Mouse (Mus musculus): ENCODE data around the gene Vta1.
A peak's percentile ranks its signal among the peaks of the same experiment; 100 is the strongest.

Vta1 gene

DNA sequence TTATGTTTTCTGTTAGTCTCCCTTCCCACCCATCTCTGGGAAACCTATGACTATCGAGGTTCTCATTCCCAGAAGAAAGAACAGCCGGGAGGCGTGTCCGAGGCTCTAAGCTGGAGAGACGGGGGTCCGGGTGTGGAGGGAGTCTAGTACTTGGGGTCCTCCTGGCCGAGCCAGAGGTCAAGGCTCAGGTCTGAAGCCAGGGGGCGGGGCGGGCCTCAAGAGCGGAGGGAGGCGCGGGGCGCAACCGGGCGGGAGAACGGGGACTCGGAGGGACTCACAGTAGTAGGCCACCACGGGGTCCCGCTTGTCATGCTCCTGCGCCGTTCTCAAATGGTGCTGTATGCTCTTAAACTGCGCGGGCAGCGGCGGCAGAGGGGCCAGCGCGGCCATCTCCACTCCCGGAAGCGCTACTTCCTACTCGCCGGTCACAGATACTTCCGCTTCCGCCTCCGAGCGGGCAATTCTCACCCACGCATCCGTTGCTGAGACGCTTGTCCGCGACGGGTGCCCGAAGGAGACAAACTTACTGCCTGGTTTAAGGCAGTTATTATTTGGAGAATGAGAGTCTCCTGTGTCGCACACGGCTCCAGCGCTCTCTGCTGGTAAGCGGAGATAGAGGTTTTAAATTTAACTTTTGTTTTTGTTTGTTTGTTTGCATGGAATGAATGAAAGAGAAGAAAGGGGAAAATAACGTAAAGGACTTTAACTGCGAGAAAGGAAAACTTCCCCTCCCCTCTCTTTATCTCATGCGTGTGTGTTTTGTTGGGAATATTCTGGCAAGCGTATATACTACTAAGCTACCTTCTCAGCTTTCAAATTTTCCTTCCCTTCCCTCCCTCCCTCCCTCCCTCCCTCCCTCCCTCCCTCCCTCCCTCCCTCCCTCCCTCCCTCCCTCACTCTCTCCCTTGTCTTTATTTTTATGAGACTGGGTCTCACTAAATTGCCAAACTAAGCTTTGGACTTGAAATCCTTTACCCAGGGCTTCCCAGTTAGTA is at the start of gene Vta1, which contains the start of gene Nmbr:
Vta1 (minus strand) TSS at position 489 of the 995 bp plus-strand sequence.
Nmbr (plus strand) TSS at position 520 of the 995 bp plus-strand sequence.
- peak; percentile 98 for DNase-seq

DNA sequence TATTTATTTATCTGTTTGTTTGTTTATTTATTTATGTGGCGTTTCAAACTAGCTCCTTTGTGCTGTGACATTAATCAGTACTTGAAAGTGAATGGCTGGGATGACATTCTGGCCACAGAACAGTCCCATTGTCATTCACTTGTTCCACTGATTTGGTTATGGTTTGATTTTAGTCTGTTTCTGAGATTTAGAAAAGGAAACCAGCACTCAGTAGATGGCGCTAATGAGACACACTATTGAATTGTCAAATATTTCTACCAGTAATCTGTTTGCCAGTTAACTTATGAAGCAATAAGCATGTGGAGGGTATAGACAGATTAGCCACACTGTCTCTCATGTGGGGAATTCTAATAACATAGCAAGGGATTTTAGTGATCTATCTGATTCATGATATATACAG is 28.9 kb upstream of the Vta1 start:
- peak; percentile 72 to 75 for DNase-seq

DNA sequence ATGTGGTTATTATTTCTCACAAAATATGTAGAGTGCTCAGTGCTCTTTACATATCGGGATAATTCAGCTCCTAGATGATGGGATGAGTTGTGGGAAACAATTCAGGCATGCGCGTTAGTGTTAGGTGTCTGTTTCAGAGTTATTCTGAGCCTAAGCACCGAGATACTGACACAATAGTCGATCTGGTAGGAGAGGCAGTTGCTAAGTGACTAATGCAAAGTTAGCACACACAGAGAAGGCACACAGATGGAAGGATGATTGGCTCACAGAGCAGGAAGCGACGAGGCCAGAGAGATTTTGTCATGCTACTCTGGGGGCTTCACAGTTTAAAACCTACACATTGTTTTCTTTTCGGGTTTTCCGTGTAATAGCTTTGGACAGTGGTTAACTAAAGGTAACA is 20.3 kb upstream of the Vta1 start:
- DNase-seq, result no peak

DNA sequence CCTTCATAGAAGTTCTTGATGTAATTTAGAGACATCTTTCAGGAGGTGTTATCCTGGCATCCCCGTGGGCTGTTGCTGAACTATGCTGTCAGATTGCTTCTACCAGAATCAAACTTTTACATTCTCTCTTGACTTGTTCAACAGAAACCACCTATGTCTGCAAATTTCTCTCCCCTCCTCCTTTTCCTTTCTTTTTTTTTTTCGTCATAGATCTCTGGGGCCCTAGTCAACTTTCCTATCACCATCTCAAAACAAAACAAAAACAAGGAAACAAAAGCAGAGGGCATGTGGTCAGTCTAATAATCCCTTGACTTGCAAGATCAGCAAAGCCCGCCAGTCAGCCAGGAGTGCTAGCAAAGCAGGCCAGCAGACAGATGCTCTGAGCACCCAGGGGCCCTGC is 12.8 kb upstream of the Vta1 start, which contains the start of gene Gje1:
Gje1 (minus strand) TSS at position 101 of the 400 bp plus-strand sequence.
- DNase-seq, result no peak

DNA sequence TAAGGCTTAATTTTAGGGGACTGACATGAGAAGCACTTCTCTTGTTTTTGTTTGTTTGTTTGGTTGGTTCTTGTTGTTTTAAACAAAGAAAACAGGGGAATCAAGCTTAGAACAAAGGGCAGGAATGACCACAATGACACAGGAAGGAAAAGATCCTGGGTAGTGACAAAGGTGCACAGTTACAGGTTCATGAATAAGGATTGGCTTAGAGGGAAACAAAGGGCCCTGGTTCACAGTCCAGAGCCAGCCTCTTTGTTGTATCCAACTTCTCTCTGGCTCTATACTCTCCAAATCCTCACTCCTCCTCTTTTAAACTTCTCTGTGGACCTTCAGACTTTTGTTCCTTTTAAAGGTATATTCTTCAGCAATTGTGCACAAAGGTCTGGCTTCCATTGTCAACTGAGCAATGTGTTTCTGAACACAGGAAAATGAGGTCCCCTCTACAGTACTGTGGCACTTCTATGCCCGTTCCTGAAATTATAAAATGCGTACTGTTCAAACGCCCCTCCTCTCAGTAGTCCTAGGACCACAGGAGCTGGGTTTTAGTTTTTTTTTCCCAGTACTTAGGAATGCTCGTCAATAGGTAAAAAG is 1.4 kb downstream of the Vta1 start:
- DNase-seq, result no peak

DNA sequence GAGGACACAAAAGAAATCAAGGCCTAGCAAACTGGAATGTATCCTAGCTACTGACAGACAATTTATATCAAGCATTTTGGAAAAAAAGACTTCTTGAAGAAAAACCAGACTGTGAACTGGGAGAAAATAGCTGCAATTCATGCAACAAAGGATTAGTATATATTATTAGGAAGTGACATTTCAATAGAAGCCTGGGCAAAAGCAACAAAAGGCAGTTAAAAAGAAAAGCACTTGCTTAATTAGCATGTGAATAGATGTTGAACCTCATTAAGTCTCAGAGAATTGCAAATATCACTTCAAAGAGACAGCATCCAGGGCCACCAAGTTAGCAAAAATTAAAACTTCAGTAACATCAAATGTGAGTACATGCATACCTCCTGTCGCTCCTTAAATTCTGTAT is 2.1 kb downstream of the Vta1 start:
- DNase-seq, result no peak

DNA sequence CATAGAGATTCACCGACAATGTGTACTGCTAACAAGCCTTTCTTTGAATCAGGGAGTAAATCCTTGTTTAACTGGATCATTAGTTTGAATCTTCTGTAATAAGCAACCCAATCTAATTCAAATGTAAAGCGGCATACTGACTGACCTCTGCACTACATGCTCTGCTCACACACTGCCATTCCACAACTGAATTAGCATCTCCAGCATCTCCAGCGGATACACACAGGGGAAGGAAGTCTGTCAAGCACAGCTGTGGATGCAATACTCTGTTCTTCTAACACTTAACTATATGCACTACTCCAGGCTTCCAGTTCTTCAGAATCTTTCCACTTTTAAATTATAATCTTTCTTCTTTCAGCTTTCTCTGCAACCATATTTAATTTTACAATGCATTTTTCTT is 15.0 kb downstream of the Vta1 start:
- no peak for DNase-seq

DNA sequence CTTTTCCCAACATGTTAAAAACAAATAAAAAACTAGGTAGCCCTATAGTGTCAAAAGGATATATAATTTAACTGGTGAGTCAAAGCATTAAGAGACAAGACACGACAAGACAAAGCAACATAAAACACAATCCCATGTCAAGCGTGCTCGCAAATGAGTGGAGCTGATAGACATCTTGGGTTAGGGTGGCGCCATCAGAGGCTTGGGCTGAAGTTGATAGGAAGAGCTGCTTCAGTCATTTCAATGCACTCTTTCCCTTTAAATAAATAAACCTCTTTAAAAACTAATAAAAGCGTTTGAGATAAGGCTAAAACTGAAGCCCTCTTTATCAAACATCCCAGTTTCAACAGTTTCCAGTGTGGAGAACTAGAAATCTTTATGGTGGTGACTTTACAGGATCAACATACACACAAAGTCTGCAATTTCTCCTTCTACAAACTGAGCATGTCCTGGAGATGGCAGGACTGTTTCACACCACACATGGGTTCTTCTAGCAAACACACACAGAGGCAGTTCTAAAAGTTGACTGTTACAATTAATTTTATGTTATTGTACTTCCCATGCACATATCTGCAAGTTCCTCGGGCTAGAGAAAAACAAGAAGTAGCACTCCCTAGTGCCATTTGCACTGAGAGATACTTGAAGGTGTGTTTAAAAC is 16.4 kb downstream of the Vta1 start:
- no peak for DNase-seq

DNA sequence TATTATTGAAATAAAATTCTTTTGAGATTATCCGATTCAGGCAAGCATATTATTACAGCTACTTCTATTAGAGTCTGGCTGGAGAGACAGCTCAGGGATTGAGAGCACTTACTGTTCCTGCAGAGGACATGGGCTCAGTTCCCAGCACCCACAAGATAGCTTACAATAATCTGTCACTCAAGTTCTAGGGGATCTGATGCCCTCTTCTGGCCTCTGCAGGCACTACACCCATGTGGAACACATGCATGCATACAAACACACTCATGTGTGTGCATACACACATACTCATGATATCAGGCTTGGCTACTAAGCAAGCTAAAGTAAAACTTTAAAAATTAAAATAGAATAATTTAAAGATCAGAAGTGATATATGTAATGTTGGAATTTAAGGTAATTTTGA is 19.7 kb downstream of the Vta1 start:
- no peak for DNase-seq

DNA sequence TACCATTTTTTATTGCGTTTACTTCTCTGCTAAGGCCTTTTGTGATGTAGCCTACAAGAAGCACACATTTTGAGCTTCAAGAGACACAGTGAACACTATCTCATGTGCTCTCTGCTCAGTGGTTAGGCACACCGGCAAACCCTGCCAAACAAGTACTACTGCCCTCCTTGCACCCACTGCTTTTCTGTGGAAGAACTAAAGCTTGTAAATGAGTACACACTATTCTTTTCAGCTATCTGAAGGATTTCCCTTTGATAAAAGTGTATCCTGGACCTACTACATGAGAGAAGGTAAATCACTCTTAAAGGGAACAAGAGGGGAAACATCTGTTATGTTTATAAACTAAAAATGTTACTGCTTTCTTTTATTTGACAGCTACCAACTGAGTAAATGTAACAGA is 39.2 kb downstream of the Vta1 start:
- DNase-seq, result no peak

DNA sequence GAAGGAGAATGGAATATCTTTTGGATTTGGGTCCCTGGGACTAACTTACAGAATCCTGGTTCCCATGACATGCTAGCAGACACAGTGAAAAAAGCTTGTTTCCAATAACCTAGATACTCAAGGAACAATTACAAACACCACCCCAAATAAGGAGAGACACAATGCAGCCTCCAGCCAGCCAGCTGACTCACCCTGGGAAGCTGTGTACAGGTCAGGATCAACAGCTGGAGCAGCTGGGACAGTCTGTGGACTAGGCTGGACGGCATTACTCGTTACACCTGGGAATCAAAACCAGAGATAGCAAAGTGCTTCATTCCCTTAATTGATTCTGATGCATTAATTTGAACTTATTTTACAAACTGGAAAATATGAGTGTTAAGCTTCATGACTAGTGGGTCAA is 44.5 kb downstream of the Vta1 start:
- DNase-seq, result no peak

DNA sequence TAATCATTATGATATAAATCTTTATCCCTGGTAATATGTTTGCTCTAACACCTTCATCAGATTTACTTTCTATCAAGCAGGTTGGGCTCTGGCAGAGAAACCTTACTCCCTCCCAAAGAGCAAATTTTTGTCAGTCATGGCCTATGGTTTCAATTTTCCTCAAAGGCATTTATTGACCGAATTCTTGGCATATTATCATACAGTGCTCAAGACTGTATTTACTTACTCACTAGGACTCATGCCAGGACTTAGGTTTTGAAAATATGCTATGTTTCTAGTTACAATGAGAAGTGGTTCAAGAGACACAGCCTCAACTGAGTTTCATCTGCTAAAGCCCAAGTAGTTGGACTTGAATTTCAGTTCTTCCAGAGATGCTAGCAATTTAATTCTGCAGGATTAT is 65.7 kb downstream of the Vta1 start:
- DNase-seq, result no peak

DNA sequence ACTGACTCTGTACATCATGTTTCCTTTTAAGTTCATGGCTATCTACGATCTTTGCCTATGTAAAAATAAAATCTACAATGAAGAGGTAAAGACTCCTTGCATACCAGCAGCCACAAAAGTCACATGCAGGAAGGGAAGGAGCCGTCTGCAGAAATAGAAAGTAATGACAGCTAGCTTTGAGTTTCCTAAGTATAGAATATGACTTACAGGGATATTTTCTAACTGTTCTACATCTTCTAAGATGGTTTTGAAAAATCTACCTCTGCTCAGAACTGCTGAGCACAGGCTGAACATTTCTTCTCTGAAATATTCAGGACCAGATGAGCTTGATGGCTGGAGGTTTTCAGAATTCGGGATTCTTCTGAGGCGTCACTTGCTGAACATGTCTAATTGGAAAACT is 66.3 kb downstream of the Vta1 start:
- no peak for DNase-seq

DNA sequence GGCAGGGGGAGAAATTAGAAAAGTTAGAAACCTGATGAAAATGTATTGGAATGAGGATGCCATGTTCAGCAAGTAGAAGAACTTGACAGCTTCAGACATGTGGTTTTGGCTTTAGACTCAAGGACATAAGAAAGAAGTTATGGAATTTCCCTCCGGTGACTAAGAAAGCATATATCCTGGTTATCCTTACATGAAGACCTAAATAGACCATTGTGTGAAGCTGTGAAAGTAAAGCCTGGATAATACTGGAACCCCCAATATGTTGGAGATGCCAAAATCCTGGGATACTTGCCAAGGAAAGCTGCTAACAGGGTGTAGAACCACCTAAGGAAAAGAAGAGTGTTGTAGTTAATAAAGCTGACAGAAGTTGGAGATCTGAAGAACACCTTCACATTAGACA is 79.7 kb downstream of the Vta1 start:
- DNase-seq, result no peak

DNA sequence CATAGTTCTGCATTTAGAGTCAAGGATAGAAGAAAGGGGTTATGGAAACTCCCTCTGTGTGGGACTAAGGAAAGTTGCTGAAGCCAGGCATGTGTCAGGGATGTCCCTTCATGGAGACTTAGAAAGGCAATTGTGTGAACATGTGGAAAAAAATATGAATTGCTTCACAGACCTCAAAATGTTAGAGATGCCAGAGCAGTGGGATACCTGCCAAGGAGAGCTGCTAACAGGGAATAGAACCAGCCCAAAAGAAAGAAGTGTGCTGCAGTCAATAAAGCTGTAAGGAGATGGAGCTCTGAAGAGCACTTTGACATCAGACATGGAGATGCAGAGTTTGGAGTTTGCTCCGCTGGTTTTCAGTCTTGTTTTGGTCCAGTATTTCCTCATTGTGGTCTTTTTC is 86.2 kb downstream of the Vta1 start:
- DNase-seq, result no peak

DNA sequence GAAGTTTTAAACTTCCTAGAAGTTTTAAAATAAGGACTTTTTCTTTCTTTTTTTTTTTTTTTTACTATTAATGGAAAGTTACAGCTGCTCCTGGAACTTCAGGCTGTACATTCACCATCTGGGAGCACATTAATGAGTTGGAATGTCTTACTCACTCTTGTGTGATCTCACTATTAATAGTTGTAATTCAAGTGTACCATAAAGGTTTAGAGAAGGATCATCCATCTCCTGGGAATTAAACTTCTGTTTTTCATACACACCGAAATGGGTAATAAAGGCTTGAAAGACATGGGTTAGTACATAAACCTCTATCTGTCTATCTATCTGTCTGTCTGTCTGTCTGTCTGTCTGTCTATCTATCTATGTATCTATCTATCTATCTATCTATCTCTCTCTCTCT is 87.1 kb downstream of the Vta1 start:
- no peak for DNase-seq

DNA sequence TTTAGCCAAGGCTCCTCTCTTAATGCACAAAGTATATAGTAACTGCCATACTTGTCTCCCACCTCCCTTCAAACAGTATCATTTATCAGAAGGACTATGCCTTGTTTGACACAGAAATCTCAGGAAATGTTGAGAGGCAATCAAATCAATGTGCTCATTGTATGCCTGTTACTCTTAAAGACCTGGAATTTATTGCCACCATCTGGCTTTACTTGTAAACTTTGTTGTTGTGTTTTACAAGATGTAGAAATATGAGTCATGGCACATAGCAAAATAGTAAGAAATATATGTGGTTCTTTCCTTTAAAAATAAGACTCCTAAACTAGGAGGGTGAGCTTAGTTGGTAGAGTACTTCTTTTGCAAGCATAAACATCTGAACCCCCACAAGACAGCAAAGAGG is 89.9 kb downstream of the Vta1 start:
- no peak for DNase-seq

DNA sequence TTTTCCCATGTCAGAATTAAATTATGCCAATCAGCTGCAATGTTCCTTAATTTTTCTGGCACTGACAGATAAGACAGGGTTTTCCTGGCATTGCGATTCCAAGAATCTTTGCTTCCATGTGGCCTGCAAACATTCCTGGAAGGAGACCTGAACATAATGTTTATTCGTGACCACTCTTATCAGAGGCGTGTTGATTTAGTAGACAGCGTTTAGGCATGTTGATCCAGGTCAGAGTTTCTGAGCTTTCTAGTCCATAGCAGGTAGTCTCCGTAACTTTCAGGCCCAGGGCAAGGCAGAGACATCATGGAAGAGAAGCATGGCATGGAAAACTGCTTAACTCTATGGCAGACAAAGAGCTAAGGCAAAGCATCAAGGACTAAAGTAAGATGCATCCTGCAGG is 97.8 kb downstream of the Vta1 start:
- no peak for DNase-seq
